Mouse (Mus musculus): ENCODE results near the gene Lrrk2. TPM values are rescaled to one million over a fixed set of nuclear protein-coding genes. Genes with fewer than 3 reads are reported as not detected.

Gene Lrrk2
- polyA plus RNA-seq, 1 experiment from 2014 or later = 2.5 TPM

- Histone ChIP-seq H3K4me3 (ENCODE audit: low read depth, low read length) (no peak overlapping the region), H3K27ac (ENCODE audit: low read depth, low read length) (no peak overlapping the region), H3K27me3 (replicated peaks; ENCODE audit: control insufficient read depth, insufficient read depth, low read length) (no peaks in the 10 kb centered on the region; the same call in 1 of the 2 replicates), H3K4me1 (replicated peaks; ENCODE audit: control insufficient read depth, insufficient read depth, low read length) (no peaks in the 10 kb centered on the region), H3K36me3 (ENCODE audit: control insufficient read depth, insufficient read depth) (no peaks in the 10 kb centered on the region), H3K9me3 (ENCODE audit: control insufficient read depth) (no peaks in the 10 kb centered on the region), H3K4me2 (replicated peaks; ENCODE audit: low read depth) (no peak overlapping the region), H3K9ac (ENCODE audit: low read depth, low read length) (no peak overlapping the region)
- 41% methylated on average over 1 of the region's 1 CpGs for WGBS
- TF ChIP-seq CTCF (IDR thresholded peaks at IDR 0.05; ENCODE audit: low read depth) = no peak
- ATAC-seq = no peak
Measured at GRCm38 (mm10) chr15:91700841-91701240, 27.9 kb downstream of the Lrrk2 start.

- Histone ChIP-seq H3K9ac (ENCODE audit: low read depth, low read length) (no peak overlapping the region), H3K27me3 (replicated peaks; ENCODE audit: control insufficient read depth, insufficient read depth, low read length) (no peaks in the 10 kb centered on the region; the same call in 1 of the 2 replicates), H3K4me3 (ENCODE audit: low read depth, low read length) (no peak overlapping the region), H3K27ac (ENCODE audit: low read depth, low read length) (no peak overlapping the region), H3K4me2 (replicated peaks; ENCODE audit: low read depth) (no peak overlapping the region), H3K9me3 (ENCODE audit: control insufficient read depth) (no peaks in the 10 kb centered on the region), H3K36me3 (ENCODE audit: control insufficient read depth, insufficient read depth) (no peaks in the 10 kb centered on the region), H3K4me1 (replicated peaks; ENCODE audit: control insufficient read depth, insufficient read depth, low read length) (no peaks in the 10 kb centered on the region)
- 0 out of 2 replicates have a peak, but pooled peaks have one; percentile 17 for TF ChIP-seq CTCF (IDR thresholded peaks at IDR 0.05; ENCODE audit: low read depth)
- ATAC-seq = no peak
- 52% methylated on average over 8 of the region's 8 CpGs for WGBS
Measured at GRCm38 (mm10) chr15:91702991-91703715, 30.2 kb downstream of the Lrrk2 start.

DNA sequence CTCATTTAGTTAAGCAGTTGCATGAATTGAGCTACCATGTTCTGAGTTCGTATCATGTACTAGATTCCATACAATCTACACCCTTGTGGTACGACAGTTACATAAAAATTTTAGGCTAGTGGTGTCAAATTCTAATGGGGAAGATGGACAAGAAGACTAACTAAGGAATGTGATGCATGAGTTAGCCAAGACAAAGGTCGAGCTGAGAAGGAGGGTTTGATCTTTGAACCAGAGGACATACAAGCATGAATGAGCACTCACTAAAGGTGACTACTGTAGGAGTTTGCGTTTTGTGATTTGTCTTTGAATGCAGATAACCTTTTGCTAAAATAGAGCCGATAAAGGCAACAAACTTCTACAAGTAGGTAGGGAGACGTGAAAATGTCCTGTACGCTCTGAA lies 31.1 kb downstream of the Lrrk2 start:
- WGBS = 91% methylated on average over 7 of the region's 7 CpGs
- Histone ChIP-seq H3K9ac (ENCODE audit: low read depth, low read length) (no peak overlapping the region), H3K9me3 (ENCODE audit: control insufficient read depth) (no peaks in the 10 kb centered on the region), H3K36me3 (ENCODE audit: control insufficient read depth, insufficient read depth) (no peaks in the 10 kb centered on the region), H3K27ac (ENCODE audit: low read depth, low read length) (no peak overlapping the region), H3K4me2 (replicated peaks; ENCODE audit: low read depth) (no peak overlapping the region), H3K4me3 (ENCODE audit: low read depth, low read length) (no peak overlapping the region), H3K27me3 (replicated peaks; ENCODE audit: control insufficient read depth, insufficient read depth, low read length) (no peaks in the 10 kb centered on the region; the same call in 1 of the 2 replicates), H3K4me1 (replicated peaks; ENCODE audit: control insufficient read depth, insufficient read depth, low read length) (no peaks in the 10 kb centered on the region)
- TF ChIP-seq CTCF (IDR thresholded peaks at IDR 0.05; ENCODE audit: low read depth) = no peak
- no peak for ATAC-seq

GRCm38 (mm10) chr15:91709207-91710130 lies 36.5 kb downstream of the Lrrk2 start:
- Histone ChIP-seq H3K27ac (ENCODE audit: low read depth, low read length) (no peak overlapping the region), H3K4me1 (replicated peaks; ENCODE audit: control insufficient read depth, insufficient read depth, low read length) (no peaks in the 10 kb centered on the region), H3K9ac (ENCODE audit: low read depth, low read length) (no peak overlapping the region), H3K4me3 (ENCODE audit: low read depth, low read length) (peak overlapping the region; percentile 10; the same call in 1 of the 2 replicates), H3K27me3 (replicated peaks; ENCODE audit: control insufficient read depth, insufficient read depth, low read length) (no peaks in the 10 kb centered on the region), H3K4me2 (replicated peaks; ENCODE audit: low read depth) (peak overlapping the region; percentile 54), H3K36me3 (ENCODE audit: control insufficient read depth, insufficient read depth) (no peaks in the 10 kb centered on the region), H3K9me3 (ENCODE audit: control insufficient read depth) (no peaks in the 10 kb centered on the region)
- WGBS = 38% methylated on average over 29 of the region's 29 CpGs
- 0 out of 2 replicates have a peak, but pooled peaks have one; percentile 25 for ATAC-seq
- peak; percentile 44 for TF ChIP-seq CTCF (IDR thresholded peaks at IDR 0.05; ENCODE audit: low read depth)

DNA sequence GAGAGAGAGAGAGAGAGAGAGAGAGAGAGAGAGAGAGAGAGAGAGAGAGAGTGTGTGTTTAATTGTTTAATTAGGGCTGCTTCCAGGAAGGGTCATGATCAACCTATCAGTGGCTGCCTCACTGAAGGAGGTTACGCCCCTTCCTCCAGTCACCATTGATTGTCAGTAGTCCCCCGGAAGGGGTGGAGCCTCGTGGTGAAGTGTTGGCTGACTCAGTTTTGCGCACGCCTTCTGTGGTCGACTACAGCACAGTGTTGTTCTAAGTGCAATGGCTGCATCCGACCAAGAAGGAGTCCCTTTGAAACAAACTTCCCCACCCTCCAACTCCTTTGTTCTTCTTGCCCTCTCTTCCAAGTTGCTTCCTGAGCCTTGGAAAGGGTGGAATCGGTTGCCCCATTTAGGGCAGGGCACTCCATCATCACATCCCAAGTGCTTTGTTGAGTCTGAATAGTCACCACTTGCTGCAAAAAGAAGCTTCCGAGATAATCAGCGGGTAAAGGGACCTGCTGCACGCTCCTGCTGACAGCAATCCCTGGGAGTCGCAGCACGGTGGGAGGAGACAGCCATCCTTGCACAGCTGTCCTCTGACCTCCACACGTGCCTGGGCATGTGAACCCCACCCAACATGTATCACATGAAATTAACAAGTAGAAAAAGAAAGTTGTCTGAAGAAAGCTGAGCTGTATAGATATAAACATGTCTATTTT lies 62.4 kb downstream of the Lrrk2 start:
- Histone ChIP-seq H3K4me3 (ENCODE audit: low read depth, low read length) (no peak overlapping the region), H3K4me1 (replicated peaks; ENCODE audit: control insufficient read depth, insufficient read depth, low read length) (no peaks in the 10 kb centered on the region), H3K9ac (ENCODE audit: low read depth, low read length) (no peak overlapping the region), H3K27me3 (replicated peaks; ENCODE audit: control insufficient read depth, insufficient read depth, low read length) (no peaks in the 10 kb centered on the region), H3K9me3 (ENCODE audit: control insufficient read depth) (no peaks in the 10 kb centered on the region), H3K36me3 (ENCODE audit: control insufficient read depth, insufficient read depth) (no peaks in the 10 kb centered on the region), H3K27ac (ENCODE audit: low read depth, low read length) (no peak overlapping the region), H3K4me2 (replicated peaks; ENCODE audit: low read depth) (no peak overlapping the region)
- no peak for ATAC-seq
- 85% methylated on average over 14 of the region's 14 CpGs for WGBS
- TF ChIP-seq CTCF (IDR thresholded peaks at IDR 0.05; ENCODE audit: low read depth) = no peak
